Mouse (Mus musculus): Measurements from ENCODE around the gene Igdcc4. TPM values are rescaled to one million over a fixed set of nuclear protein-coding genes. Genes with fewer than 3 reads are reported as not detected.

Igdcc4 gene
- total and polyA plus RNA-seq, 3 experiments, result 7.3 to 12.4 (median 10.2) TPM

DNA sequence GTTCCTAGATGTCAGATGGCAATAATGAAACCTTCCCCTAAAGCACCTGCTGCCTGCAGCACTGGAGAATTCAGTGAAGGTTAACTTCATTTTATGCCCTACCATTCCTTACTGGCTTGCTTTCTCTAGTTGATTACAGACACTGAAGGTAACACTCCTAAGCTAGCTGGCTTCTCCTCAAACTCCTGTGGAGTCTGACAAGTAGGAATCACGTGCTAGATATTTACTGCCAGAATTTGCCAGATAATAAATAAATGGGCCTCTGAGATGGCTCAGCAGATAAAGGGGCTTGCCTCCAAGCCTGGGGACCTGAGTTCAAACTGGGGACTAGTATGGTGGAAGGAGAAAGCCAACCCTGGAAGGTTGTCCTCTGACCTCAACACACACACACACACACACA is 14.5 kb upstream of the Igdcc4 start:
- 44% methylated on average over 1 of the region's 1 CpGs for WGBS
- intact Hi-C loops (cut with DNase I), result no loop called here

DNA sequence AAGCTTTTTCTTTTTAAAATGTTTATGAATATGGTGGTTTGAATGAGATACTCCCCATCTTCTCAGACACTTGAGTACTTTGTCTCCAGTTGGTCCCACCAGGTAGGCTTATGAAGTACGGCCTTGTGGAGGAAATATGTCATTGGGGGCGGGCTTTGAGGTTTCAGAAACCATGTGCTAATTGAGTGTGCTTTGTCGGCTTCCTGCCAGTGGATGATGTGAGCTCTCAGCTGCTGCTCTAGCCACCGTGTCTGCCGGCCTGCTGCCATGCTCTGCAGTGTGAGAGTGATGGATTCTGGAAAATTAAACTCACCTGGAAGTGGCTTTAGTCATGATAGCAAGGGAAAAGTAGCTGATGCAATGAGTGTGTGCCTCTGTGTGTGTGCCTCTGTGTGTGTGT is 13.8 kb upstream of the Igdcc4 start:
- intact Hi-C loops (cut with DNase I), result no loop called here
- H3K27me3 ChIP-seq (ENCODE audit: control insufficient read depth, insufficient read depth, low read length), result no peaks in the 10 kb centered on the region
- no peaks in the 10 kb centered on the region for H3K36me3 ChIP-seq (ENCODE audit: control insufficient read depth, insufficient read depth, low read length)
- no peaks in the 10 kb centered on the region for H3K79me2 ChIP-seq (replicated peaks; ENCODE audit: control insufficient read depth, insufficient read depth, low read length)
- WGBS, result 34% methylated on average over 5 of the region's 5 CpGs
- no peak overlapping the region for H3K27ac ChIP-seq
- H3K9ac ChIP-seq (ENCODE audit: low read depth, low read length), result no peak overlapping the region
- H3K4me1 ChIP-seq (ENCODE audit: control insufficient read depth, insufficient read depth, low read length), result no peaks in the 10 kb centered on the region
- DNase-seq, result no peak
- no peak for TF ChIP-seq POLR2A (IDR thresholded peaks at IDR 0.05; ENCODE audit: insufficient read depth, low read depth, low read length)
- no peak for TF ChIP-seq EP300 (IDR thresholded peaks at IDR 0.05; ENCODE audit: insufficient read depth, low read depth, low read length)
- no peak for TF ChIP-seq CTCF (IDR thresholded peaks at IDR 0.05)
- no peak overlapping the region for H3K4me3 ChIP-seq

More for the DNA sequence above, 14.5 kb upstream of the Igdcc4 start:
- no peak overlapping the region for H3K27ac ChIP-seq
- DNase-seq, result no peak
- no peaks in the 10 kb centered on the region for H3K79me2 ChIP-seq (replicated peaks; ENCODE audit: control insufficient read depth, insufficient read depth, low read length)
- no peaks in the 10 kb centered on the region for H3K36me3 ChIP-seq (ENCODE audit: control insufficient read depth, insufficient read depth, low read length)
- H3K4me3 ChIP-seq, result no peak overlapping the region
- no peaks in the 10 kb centered on the region for H3K4me1 ChIP-seq (ENCODE audit: control insufficient read depth, insufficient read depth, low read length)
- H3K9ac ChIP-seq (ENCODE audit: low read depth, low read length), result no peak overlapping the region
- TF ChIP-seq EP300 (IDR thresholded peaks at IDR 0.05; ENCODE audit: insufficient read depth, low read depth, low read length) (no peak), CTCF (IDR thresholded peaks at IDR 0.05) (no peak), POLR2A (IDR thresholded peaks at IDR 0.05; ENCODE audit: insufficient read depth, low read depth, low read length) (no peak)
- no peaks in the 10 kb centered on the region for H3K27me3 ChIP-seq (ENCODE audit: control insufficient read depth, insufficient read depth, low read length)

DNA sequence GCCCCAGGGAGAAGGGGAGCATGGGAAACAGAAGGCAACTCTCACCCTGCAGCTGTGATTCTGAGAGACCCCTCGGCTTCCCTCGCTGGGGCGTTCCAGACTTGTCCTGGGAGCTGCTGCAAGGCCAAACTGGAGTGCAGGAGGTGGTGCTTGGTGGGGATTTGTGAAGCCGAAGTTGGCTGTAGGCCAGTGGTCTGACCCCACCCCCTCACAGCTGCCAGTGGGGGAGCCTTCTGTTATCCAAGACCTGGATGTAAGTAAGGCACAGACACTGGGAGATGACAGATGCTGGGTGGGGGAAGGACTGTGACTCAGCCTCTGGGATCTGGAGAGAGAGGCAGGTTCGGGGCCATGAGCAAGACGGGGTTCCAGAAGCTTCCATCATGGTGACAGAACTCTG is 7.0 kb upstream of the Igdcc4 start:
- WGBS, result 25% methylated on average over 6 of the region's 6 CpGs

DNA sequence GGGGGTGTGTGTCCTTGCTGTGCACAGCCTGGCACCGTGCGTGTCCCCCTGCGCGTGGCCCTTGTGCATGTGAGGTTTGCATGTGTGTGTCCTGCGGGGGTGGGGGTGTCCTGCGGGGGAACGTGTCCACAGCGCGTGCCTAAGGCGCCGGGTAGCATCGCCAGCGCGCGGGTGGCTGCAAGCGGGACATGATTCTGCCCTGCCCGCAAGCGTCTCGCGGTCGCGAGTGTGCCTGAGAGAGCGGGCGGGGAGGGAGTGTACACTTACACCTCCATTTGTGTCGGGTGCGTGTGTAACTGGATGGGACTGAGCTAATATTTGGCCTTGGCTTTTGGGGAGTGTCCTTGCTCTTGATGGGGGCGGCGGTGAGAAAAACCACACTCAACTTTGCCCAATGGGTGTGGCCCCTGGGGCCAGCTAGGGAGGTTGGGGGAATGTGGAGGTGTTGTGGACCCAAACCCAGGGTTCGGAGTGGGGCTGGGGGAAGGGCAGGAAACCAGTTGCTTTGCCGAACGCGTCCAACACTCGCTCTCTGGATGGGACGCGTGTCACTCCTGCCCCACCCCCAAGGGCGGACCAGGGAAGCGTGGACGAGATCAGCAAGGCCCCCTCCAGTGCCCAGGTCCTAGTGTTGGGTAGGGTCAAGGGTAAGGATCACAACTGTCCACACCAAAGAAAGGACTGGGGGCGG is 545 bp downstream of the Igdcc4 start:
- DNase-seq, result peak; percentile 26 to 51
- Histone ChIP-seq H3K27ac (peak overlapping the region; percentile 31; the same call in 1 of the 2 replicates), H3K79me2 (replicated peaks; ENCODE audit: control insufficient read depth, insufficient read depth, low read length) (no peaks in the 10 kb centered on the region), H3K4me3 (peak overlapping the region; percentile 54), H3K36me3 (ENCODE audit: control insufficient read depth, insufficient read depth, low read length) (no peaks in the 10 kb centered on the region), H3K4me1 (ENCODE audit: control insufficient read depth, insufficient read depth, low read length) (no peaks in the 10 kb centered on the region), H3K27me3 (ENCODE audit: control insufficient read depth, insufficient read depth, low read length) (no peaks in the 10 kb centered on the region; the same call in 1 of the 2 replicates), H3K9ac (ENCODE audit: low read depth, low read length) (peak overlapping the region; percentile 73)
- intact Hi-C loops (cut with DNase I), result no loop called here
- TF ChIP-seq EP300 (IDR thresholded peaks at IDR 0.05; ENCODE audit: insufficient read depth, low read depth, low read length), result no peak
- no peak for TF ChIP-seq POLR2A (IDR thresholded peaks at IDR 0.05; ENCODE audit: insufficient read depth, low read depth, low read length)
- no peak for TF ChIP-seq CTCF (IDR thresholded peaks at IDR 0.05)
- under 1% methylated on average over 39 of the region's 39 CpGs for WGBS

More for the DNA sequence above, 7.0 kb upstream of the Igdcc4 start:
- DNase-seq, result peak; percentile 67 to 73
- intact Hi-C loops (cut with DNase I), result no loop called here
- Histone ChIP-seq H3K27ac (no peak overlapping the region), H3K36me3 (ENCODE audit: control insufficient read depth, insufficient read depth, low read length) (no peaks in the 10 kb centered on the region), H3K9ac (ENCODE audit: low read depth, low read length) (no peak overlapping the region), H3K27me3 (ENCODE audit: control insufficient read depth, insufficient read depth, low read length) (no peaks in the 10 kb centered on the region), H3K4me1 (ENCODE audit: control insufficient read depth, insufficient read depth, low read length) (no peaks in the 10 kb centered on the region), H3K4me3 (no peak overlapping the region), H3K79me2 (replicated peaks; ENCODE audit: control insufficient read depth, insufficient read depth, low read length) (no peaks in the 10 kb centered on the region)
- TF ChIP-seq EP300 (IDR thresholded peaks at IDR 0.05; ENCODE audit: insufficient read depth, low read depth, low read length), result no peak
- TF ChIP-seq POLR2A (IDR thresholded peaks at IDR 0.05; ENCODE audit: insufficient read depth, low read depth, low read length), result no peak
- no peak for TF ChIP-seq CTCF (IDR thresholded peaks at IDR 0.05)

DNA sequence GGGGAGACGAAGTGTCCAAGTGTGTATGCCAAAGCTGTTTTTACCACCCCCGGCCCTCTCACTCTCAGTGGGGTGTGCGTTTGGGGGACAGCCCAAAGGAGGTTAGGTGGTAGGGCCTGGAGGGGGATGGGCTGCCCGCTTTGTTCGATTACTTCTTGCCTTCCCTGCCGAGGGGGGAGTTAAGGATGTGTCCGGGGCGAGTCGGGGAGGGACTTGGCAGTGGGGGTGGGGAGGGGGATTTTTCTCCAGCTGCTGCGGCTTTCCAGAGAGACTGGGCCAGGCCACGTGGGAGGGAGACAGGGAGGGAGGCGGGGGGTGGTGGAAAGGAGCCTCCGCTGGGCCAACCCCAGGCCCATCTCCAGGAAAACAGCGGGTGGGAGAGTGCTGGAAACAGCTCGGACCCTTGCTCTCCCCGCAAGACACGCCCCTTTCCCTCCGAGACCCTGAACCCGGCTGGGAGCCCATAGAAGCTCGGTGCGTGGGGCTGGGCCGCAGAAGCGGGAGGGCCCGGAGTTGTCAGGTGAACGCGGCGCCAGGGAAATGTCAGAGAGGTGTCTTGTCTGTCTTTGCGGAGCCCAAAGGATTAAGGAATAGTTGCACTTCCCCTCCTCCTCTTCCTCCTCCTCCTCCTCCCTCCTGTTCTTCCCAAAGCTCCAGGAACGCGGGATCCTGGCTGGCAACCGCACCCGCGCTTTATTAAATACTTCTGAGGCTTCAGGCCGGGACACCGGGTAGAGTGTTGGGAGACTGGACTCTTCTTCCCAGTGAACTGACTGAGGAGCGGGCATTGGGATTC is 1.3 kb downstream of the Igdcc4 start:
- Histone ChIP-seq H3K9ac (ENCODE audit: low read depth, low read length) (no peak overlapping the region), H3K4me3 (peak overlapping the region; percentile 54)
- TF ChIP-seq CTCF (IDR thresholded peaks at IDR 0.05), result no peak
- no peak for TF ChIP-seq POLR2A (IDR thresholded peaks at IDR 0.05; ENCODE audit: insufficient read depth, low read depth, low read length)
- TF ChIP-seq EP300 (IDR thresholded peaks at IDR 0.05; ENCODE audit: insufficient read depth, low read depth, low read length), result no peak

More for the DNA sequence above, 1.3 kb downstream of the Igdcc4 start:
- no peak overlapping the region for H3K27ac ChIP-seq
- no peaks in the 10 kb centered on the region; the same call in 1 of the 2 replicates for H3K27me3 ChIP-seq (ENCODE audit: control insufficient read depth, insufficient read depth, low read length)
- no peaks in the 10 kb centered on the region for H3K79me2 ChIP-seq (replicated peaks; ENCODE audit: control insufficient read depth, insufficient read depth, low read length)
- intact Hi-C loops (cut with DNase I), result no loop called here
- H3K36me3 ChIP-seq (ENCODE audit: control insufficient read depth, insufficient read depth, low read length), result no peaks in the 10 kb centered on the region
- WGBS, result 19% methylated on average over 36 of the region's 36 CpGs
- no peaks in the 10 kb centered on the region for H3K4me1 ChIP-seq (ENCODE audit: control insufficient read depth, insufficient read depth, low read length)
- DNase-seq, result peak; percentile 11 to 38
